Mouse (Mus musculus): ENCODE results near the gene Olfr506. TPM values are rescaled to one million over a fixed set of nuclear protein-coding genes. Genes with fewer than 3 reads are reported as not detected.
"Not testable (repeated sequence)": the region's sequence is repeated elsewhere in the genome, so short reads cannot be mapped to it uniquely, and the experiment has no call there.

The Olfr506 gene
- not detected in 2 replicates for polyA plus RNA-seq (2016; fragmentation: Nextera tagmentation; extraction: Ambion mirVana)

GRCm38 (mm10) chr7:108610487-108610886 is at the start of gene Olfr506:
Gene Olfr506, plus strand, starts transcription at chr7:108610787.
- no peaks in the 10 kb centered on the region for H3K27me3 ChIP-seq (replicated peaks)
- ATAC-seq (ENCODE audit: low FRiP score, low read depth) = no peak
- H3K9ac ChIP-seq = no peak within 1 kb of the TSS
- H3K4me2 ChIP-seq (replicated peaks) = no peak within 1 kb of the TSS
- H3K4me1 ChIP-seq = no peaks in the 10 kb centered on the region
- H3K36me3 ChIP-seq = no peaks in the 10 kb centered on the region
- no peak within 1 kb of the TSS for H3K27ac ChIP-seq
- no peaks in the 10 kb centered on the region for H3K9me3 ChIP-seq
- H3K4me3 ChIP-seq = no peak within 1 kb of the TSS

- ATAC-seq (ENCODE audit: low FRiP score, low read depth) = no peak
These were observed 44.9 kb upstream of the Olfr506 start, which contains the start of gene Olfr504 for GRCm38 (mm10) chr7:108565693-108566092. Gene Olfr504, minus strand, starts transcription at chr7:108565793.

GRCm38 (mm10) chr7:108589797-108590196 is 20.8 kb upstream of the Olfr506 start:
- H3K4me3 ChIP-seq = no peak overlapping the region
- H3K4me1 ChIP-seq = no peaks in the 10 kb centered on the region
- H3K36me3 ChIP-seq = no peaks in the 10 kb centered on the region
- no peak for ATAC-seq (ENCODE audit: low FRiP score, low read depth)
- H3K27ac ChIP-seq = no peak overlapping the region
- no peaks in the 10 kb centered on the region for H3K9me3 ChIP-seq
- H3K4me2 ChIP-seq (replicated peaks) = no peak overlapping the region
- H3K9ac ChIP-seq = no peak overlapping the region
- H3K27me3 ChIP-seq (replicated peaks) = no peaks in the 10 kb centered on the region
- WGBS = 93% methylated on average over 1 of the region's 1 CpGs

More at GRCm38 (mm10) chr7:108565693-108566092, 44.9 kb upstream of the Olfr506 start, which contains the start of gene Olfr504:
- Histone ChIP-seq H3K4me3 (no peak within 1 kb of the TSS), H3K9ac (no peak within 1 kb of the TSS), H3K4me2 (replicated peaks) (no peak within 1 kb of the TSS), H3K9me3 (peaks cover 4% of the 10 kb centered on the region; the same call in 1 of the 2 replicates), H3K4me1 (no peaks in the 10 kb centered on the region), H3K36me3 (no peaks in the 10 kb centered on the region), H3K27me3 (replicated peaks) (no peaks in the 10 kb centered on the region), H3K27ac (no peak within 1 kb of the TSS)
- 93% methylated on average over 1 of the region's 1 CpGs for WGBS

- 86% methylated on average over 3 of the region's 3 CpGs for WGBS
- not testable (repeated sequence) for H3K4me1 ChIP-seq; H3K4me2 ChIP-seq (replicated peaks); H3K36me3 ChIP-seq; ATAC-seq (ENCODE audit: low FRiP score, low read depth); H3K4me3 ChIP-seq; H3K9ac ChIP-seq; H3K9me3 ChIP-seq; H3K27me3 ChIP-seq (replicated peaks); H3K27ac ChIP-seq
These were observed 8.7 kb upstream of the Olfr506 start for GRCm38 (mm10) chr7:108601916-108602315.

- H3K27ac ChIP-seq = no peak overlapping the region
- no peaks in the 10 kb centered on the region for H3K27me3 ChIP-seq (replicated peaks)
- no peak overlapping the region for H3K9ac ChIP-seq
- WGBS = 88% methylated on average over 2 of the region's 2 CpGs
- no peaks in the 10 kb centered on the region for H3K36me3 ChIP-seq
- ATAC-seq (ENCODE audit: low FRiP score, low read depth) = no peak
- no peaks in the 10 kb centered on the region for H3K9me3 ChIP-seq
- no peaks in the 10 kb centered on the region for H3K4me1 ChIP-seq
- H3K4me3 ChIP-seq = no peak overlapping the region
- no peak overlapping the region for H3K4me2 ChIP-seq (replicated peaks)
These were observed 3.5 kb downstream of the Olfr506 start for GRCm38 (mm10) chr7:108614110-108614509.

GRCm38 (mm10) chr7:108616781-108617180 is 6.2 kb downstream of the Olfr506 start:
- not testable (repeated sequence) for H3K27ac ChIP-seq; H3K9me3 ChIP-seq; H3K4me1 ChIP-seq; H3K9ac ChIP-seq; H3K36me3 ChIP-seq; ATAC-seq (ENCODE audit: low FRiP score, low read depth); H3K27me3 ChIP-seq (replicated peaks); H3K4me2 ChIP-seq (replicated peaks); H3K4me3 ChIP-seq
- WGBS = 64% methylated on average over 3 of the region's 3 CpGs

- Histone ChIP-seq H3K36me3 (no peaks in the 10 kb centered on the region), H3K4me1 (no peaks in the 10 kb centered on the region), H3K4me2 (replicated peaks) (no peak within 1 kb of the TSS), H3K27ac (no peak within 1 kb of the TSS), H3K9ac (no peak within 1 kb of the TSS), H3K27me3 (replicated peaks) (no peaks in the 10 kb centered on the region), H3K4me3 (no peak within 1 kb of the TSS), H3K9me3 (no peaks in the 10 kb centered on the region)
- ATAC-seq (ENCODE audit: low FRiP score, low read depth) = no peak
- WGBS = 84% methylated on average over 2 of the region's 2 CpGs
These were observed 10.9 kb downstream of the Olfr506 start, which contains the start of gene Olfr507 for GRCm38 (mm10) chr7:108621514-108621913. Gene Olfr507, plus strand, starts transcription at chr7:108621814.

GRCm38 (mm10) chr7:108629694-108630093 is 19.1 kb downstream of the Olfr506 start, which contains the start of gene Olfr508:
Gene Olfr508, plus strand, starts transcription at chr7:108629994.
- ATAC-seq (ENCODE audit: low FRiP score, low read depth) = no peak
- WGBS = 90% methylated on average over 3 of the region's 3 CpGs
- Histone ChIP-seq H3K9me3 (no peaks in the 10 kb centered on the region), H3K27ac (no peak within 1 kb of the TSS), H3K4me2 (replicated peaks) (no peak within 1 kb of the TSS), H3K9ac (no peak within 1 kb of the TSS), H3K4me3 (no peak within 1 kb of the TSS), H3K4me1 (no peaks in the 10 kb centered on the region), H3K36me3 (no peaks in the 10 kb centered on the region), H3K27me3 (replicated peaks) (no peaks in the 10 kb centered on the region)

- no peak within 1 kb of the TSS for H3K27ac ChIP-seq
- H3K4me3 ChIP-seq = no peak within 1 kb of the TSS
- H3K4me1 ChIP-seq = no peaks in the 10 kb centered on the region
- H3K9ac ChIP-seq = no peak within 1 kb of the TSS
- H3K9me3 ChIP-seq = no peaks in the 10 kb centered on the region
- H3K36me3 ChIP-seq = no peaks in the 10 kb centered on the region
- no peak within 1 kb of the TSS for H3K4me2 ChIP-seq (replicated peaks)
- ATAC-seq (ENCODE audit: low FRiP score, low read depth) = no peak
- H3K27me3 ChIP-seq (replicated peaks) = no peaks in the 10 kb centered on the region
These were observed 41.2 kb downstream of the Olfr506 start, which contains the start of gene Olfr509 for GRCm38 (mm10) chr7:108651806-108652205. Gene Olfr509, minus strand, starts transcription at chr7:108651906.

- H3K4me3 ChIP-seq = no peak overlapping the region
- no peak overlapping the region for H3K9ac ChIP-seq
- no peaks in the 10 kb centered on the region for H3K4me1 ChIP-seq
- ATAC-seq (ENCODE audit: low FRiP score, low read depth) = no peak
- no peak overlapping the region for H3K4me2 ChIP-seq (replicated peaks)
- no peaks in the 10 kb centered on the region for H3K9me3 ChIP-seq
- H3K27ac ChIP-seq = no peak overlapping the region
- 88% methylated on average over 3 of the region's 3 CpGs for WGBS
- no peaks in the 10 kb centered on the region for H3K27me3 ChIP-seq (replicated peaks)
- no peaks in the 10 kb centered on the region for H3K36me3 ChIP-seq
These were observed 51.8 kb downstream of the Olfr506 start for GRCm38 (mm10) chr7:108662419-108662818.

Other genes with a start within 250 kb of the Olfr506 start
- gene Olfr494, start 245.5 kb upstream of the Olfr506 start, polyA plus RNA-seq (2016; fragmentation: Nextera tagmentation; extraction: Ambion mirVana) = not detected in 2 replicates
- gene Olfr495, start 217.6 kb upstream of the Olfr506 start, polyA plus RNA-seq (2016; fragmentation: Nextera tagmentation; extraction: Ambion mirVana) = not detected in 2 replicates
- gene Olfr497, start 190.4 kb upstream of the Olfr506 start, polyA plus RNA-seq (2016; fragmentation: Nextera tagmentation; extraction: Ambion mirVana) = not detected in 2 replicates
- not detected in 2 replicates for gene Olfr498, start 145.5 kb upstream of the Olfr506 start, polyA plus RNA-seq (2016; fragmentation: Nextera tagmentation; extraction: Ambion mirVana)
- not detected in 2 replicates for gene Olfr502, start 85.7 kb upstream of the Olfr506 start, polyA plus RNA-seq (2016; fragmentation: Nextera tagmentation; extraction: Ambion mirVana)
- gene Olfr503, start 66.3 kb upstream of the Olfr506 start, polyA plus RNA-seq (2016; fragmentation: Nextera tagmentation; extraction: Ambion mirVana) = not detected in 2 replicates
- not detected in 2 replicates for gene Olfr504, start 45.0 kb upstream of the Olfr506 start, polyA plus RNA-seq (2016; fragmentation: Nextera tagmentation; extraction: Ambion mirVana)
- not detected in 2 replicates for gene Olfr507, start 11.0 kb downstream of the Olfr506 start, polyA plus RNA-seq (2016; fragmentation: Nextera tagmentation; extraction: Ambion mirVana)
- not detected in 2 replicates for gene Olfr508, start 19.2 kb downstream of the Olfr506 start, polyA plus RNA-seq (2016; fragmentation: Nextera tagmentation; extraction: Ambion mirVana)
- gene Olfr509, start 41.1 kb downstream of the Olfr506 start, polyA plus RNA-seq (2016; fragmentation: Nextera tagmentation; extraction: Ambion mirVana) = not detected in 2 replicates
- gene Olfr510, start 55.6 kb downstream of the Olfr506 start, polyA plus RNA-seq (2016; fragmentation: Nextera tagmentation; extraction: Ambion mirVana) = not detected in 2 replicates
- gene Olfr512, start 102.5 kb downstream of the Olfr506 start, polyA plus RNA-seq (2016; fragmentation: Nextera tagmentation; extraction: Ambion mirVana) = not detected in 2 replicates
- not detected in 2 replicates for gene Olfr513, start 140.2 kb downstream of the Olfr506 start, polyA plus RNA-seq (2016; fragmentation: Nextera tagmentation; extraction: Ambion mirVana)
- not detected in 2 replicates for gene Olfr514, start 215.2 kb downstream of the Olfr506 start, polyA plus RNA-seq (2016; fragmentation: Nextera tagmentation; extraction: Ambion mirVana)
- gene Olfr516, start 239.7 kb downstream of the Olfr506 start, polyA plus RNA-seq (2016; fragmentation: Nextera tagmentation; extraction: Ambion mirVana) = not detected in 2 replicates